Mouse (Mus musculus): ENCODE data around the gene Gas7.

The Gas7 gene

GRCm38 (mm10) chr11:67535703-67536102 is 80.5 kb downstream of the Gas7 start:
- ATAC-seq (ENCODE audit: low TSS enrichment), result no peak

DNA sequence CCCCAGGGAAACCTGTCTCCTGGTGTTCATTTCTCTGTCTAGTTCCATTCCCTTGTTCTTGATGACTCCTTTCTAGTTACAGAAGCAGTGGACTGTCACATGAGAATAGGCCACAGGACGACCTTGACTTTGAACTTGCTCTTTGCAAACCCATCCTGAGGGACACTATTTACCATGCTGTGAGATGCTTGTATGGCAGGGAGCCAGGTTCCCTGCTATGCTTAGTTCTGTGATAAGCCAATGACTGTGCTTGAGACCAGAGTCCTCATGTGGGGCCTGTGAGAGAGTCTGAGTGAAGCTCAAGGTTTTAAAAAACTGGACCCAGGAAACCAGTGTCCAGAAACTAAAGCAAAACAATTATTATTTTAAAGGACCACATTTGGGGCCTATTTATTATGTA is 81.2 kb downstream of the Gas7 start:
- no peak for ATAC-seq (ENCODE audit: low TSS enrichment)

- ATAC-seq (ENCODE audit: low TSS enrichment), result no peak
These were observed 82.1 kb downstream of the Gas7 start for GRCm38 (mm10) chr11:67537353-67537752.

DNA sequence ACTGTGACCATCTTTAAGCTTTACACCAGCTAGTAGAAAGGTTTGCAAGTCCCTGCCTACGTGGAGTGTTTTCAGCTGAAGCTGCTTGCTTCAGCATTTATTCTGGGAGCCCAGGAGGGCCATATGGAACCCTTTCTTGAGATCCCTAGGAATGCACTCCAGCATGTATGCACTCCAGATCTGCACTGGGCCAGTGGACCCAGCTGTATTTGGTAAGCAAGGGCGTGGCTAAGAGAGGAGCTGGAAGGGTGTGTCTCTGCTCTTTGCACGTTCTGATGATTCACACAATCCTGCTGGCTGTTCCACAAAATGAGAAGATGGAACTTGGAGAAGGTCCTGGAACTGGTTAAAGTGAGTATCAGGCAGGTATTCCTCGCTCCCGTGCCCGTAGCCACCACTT is 83.3 kb downstream of the Gas7 start:
- peak; percentile 84 for ATAC-seq (ENCODE audit: low TSS enrichment)

DNA sequence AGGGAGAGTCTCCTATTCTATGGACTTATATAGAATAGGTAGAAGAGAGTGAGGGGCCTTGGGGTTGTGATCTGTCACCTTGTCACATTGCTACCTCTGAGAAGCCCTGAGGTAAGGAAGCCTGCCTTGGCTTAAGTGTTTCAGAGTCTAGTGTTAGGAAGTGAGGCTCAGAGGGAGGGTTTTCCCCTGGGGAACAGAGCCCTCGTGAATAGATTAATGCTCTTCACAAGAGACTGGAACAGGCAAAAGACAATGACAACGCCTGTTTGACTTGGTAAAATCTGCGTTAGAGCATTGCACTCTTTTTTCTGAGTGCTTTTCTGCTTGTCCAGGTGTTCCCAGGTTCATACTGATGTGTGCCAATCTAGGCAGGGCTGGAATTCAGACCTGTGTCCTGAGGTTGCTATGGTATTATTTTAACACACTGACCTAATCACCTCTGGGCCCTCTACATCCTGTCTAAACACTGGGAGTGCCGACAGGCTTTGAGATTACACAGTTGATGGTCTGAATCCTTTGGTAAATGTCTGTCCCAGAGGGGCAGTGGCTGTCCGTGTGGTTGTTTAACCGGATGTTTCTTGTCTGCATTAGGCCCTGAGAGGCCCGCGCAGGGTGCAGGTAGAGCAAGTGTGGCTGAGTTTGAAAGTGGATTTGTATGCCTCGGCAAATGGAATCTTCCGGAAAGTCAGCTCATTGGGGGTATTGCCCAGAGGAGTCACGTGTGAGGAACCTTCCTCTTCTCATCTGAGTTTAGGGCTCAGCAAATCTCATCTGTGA is 89.6 kb downstream of the Gas7 start:
- no peak for ATAC-seq (ENCODE audit: low TSS enrichment)

DNA sequence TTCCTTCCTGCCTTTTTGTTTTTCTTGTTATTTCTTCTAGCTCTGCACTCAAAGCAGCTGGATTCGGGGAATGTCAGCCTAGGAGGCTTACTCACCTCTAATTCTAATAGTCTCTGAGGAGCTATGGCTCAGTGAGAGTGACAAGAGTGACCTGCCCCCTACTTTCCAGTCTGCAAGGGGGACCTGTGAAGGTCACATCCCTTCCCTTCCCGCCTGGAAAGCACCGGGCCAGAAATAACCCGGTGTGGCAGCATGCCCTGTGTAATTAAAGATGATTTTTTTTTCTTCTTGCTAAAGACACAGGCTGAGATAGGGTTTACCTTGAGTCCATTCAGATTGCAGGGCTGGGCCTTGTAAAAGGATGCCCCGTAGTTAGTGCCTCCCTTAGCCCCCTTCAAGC is 91.3 kb downstream of the Gas7 start:
- no peak for ATAC-seq (ENCODE audit: low TSS enrichment)

DNA sequence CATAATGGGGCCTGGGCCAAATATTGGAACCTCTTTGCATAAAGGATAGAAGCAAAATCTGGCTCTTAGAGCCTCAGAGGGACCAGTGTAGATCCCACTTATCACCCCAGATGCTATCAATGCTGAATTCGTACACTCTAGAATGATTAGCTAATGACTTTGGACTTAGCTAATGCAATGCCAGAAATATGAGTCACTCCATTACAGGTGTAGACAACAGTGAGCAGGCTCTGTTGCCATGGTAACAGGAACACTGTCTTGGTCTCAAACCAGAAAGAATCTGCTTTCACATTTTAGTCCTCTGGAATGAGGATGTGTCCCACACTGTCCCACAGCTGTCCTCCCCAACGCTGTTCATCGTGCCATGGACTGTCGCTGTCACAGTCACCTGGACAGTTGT is 94.1 kb downstream of the Gas7 start:
- 0 out of 2 replicates have a peak, but pooled peaks have one; percentile 23 for ATAC-seq (ENCODE audit: low TSS enrichment)

GRCm38 (mm10) chr11:67549762-67550488 is 94.7 kb downstream of the Gas7 start:
- ATAC-seq (ENCODE audit: low TSS enrichment), result no peak

- ATAC-seq (ENCODE audit: low TSS enrichment), result 0 out of 2 replicates have a peak, but pooled peaks have one; percentile 36
These were observed 97.2 kb downstream of the Gas7 start for GRCm38 (mm10) chr11:67552400-67552799.

- ATAC-seq (ENCODE audit: low TSS enrichment), result peak; percentile 48; the same call in 1 of the 2 replicates
These were observed 99.0 kb downstream of the Gas7 start for GRCm38 (mm10) chr11:67554276-67554675.

GRCm38 (mm10) chr11:67556360-67556759 is 101.1 kb downstream of the Gas7 start:
- no peak for ATAC-seq (ENCODE audit: low TSS enrichment)

DNA sequence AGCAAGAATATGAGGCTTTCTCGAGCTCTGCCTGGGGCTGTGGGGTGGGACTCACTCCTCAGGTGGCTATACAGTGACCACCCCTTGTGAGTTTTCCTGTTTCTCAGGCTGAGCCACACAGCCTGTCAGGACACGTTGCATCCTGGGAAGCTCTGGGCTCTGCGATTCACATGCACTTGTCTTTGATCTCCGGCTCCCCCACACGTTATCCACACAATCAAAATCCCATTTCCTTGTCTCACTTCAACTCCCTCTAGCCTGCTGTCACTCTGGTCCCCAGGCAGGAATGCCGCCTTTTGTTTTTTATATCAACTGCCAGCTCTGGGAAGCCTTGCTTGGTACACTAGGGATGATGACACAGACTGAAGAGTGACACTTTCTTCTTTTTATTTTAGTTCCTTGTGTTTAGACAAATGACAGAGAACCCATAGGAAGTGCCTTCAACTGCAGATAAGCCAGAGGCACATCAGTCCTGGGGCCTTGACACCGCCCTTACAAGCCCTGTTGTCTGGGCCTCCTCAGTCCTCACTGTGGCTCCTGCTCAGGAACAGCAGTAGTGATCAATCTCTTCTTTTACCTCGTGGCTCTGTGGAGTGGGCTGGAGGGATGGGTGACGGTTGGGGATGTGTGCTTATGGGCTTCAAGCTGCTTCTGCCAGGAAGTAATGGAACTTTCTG is 103.7 kb downstream of the Gas7 start:
- no peak for ATAC-seq (ENCODE audit: low TSS enrichment)

DNA sequence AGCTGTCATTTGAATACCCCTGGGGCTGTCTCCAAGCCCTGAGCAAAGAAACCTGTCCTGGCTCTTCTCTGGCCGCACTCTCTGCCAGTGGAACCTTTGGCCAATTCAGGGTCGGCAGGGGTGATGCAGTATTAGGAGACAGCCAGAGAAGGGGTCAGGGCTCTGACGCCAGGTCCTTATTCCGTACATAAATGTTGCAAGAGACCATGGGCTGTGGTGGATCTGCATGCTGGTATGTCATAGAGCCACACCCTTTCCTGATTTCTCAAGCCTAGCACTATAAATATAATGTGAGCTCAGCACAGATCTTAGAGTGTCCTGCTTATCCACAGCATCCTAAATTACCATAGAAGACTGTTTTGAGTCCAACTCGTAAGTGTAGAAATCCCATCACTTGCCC is 104.3 kb downstream of the Gas7 start:
- ATAC-seq (ENCODE audit: low TSS enrichment), result 0 out of 2 replicates have a peak, but pooled peaks have one; percentile 47

DNA sequence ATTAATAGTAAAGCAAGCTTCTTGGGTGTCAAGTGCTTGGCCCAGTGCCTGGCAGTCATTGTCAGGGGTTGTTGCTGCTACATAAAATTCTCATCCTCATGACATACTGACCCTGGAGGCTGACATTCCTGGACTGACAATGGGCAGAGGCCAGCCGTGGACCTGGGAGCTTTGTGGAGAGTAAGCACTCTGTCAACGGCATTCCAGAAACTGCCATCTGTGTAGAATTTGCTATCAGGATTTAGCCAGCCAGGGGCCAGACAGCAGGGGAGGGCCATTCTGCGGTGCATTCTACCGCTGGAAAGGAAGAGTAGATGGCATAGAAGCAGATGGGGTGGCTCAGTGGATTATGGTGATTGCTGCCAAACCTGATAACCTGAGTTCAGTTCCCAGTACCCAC is 106.4 kb downstream of the Gas7 start:
- no peak for ATAC-seq (ENCODE audit: low TSS enrichment)

DNA sequence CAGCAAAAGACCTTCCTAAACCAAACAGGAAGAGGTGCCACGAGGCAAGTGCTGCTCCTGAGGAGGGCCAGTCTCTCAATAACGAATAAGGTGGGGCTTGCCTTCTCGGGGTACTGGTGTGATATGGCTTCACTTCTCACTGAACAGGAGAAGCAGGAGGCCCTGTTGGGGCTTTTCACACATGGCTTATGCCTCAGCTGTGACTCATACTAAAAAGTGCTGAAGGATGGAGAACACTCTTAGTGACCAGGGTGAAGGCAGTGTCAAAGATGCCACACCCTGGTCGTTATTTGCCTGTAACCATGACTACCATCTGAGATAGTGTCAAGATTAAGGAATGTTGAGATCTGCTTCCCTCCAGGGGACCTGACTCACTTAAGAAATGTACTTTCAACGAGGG is 107.9 kb downstream of the Gas7 start:
- ATAC-seq (ENCODE audit: low TSS enrichment), result no peak

- ATAC-seq (ENCODE audit: low TSS enrichment), result no peak
These were observed 108.9 kb downstream of the Gas7 start for GRCm38 (mm10) chr11:67564003-67564637.

DNA sequence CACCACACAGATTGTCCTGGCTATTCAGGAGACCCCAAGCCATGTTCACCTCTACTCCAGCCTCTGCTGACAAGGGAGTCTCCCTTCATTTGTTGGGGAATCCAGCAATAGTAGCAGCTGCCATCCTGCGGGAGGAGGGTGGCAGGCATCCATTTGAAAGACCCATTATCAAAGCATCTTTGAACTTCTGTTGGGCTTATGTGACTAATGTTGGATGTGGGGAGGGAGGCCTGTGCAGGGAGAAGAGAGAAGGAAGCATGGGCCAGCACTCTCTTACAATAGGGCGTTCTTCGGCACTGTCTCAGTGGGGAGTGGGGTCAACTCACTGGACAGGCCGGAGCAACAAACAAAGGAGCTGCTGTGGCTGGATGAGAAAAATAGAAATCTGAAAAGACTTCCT is 110.3 kb downstream of the Gas7 start:
- no peak for ATAC-seq (ENCODE audit: low TSS enrichment)

- ATAC-seq (ENCODE audit: low TSS enrichment), result no peak
These were observed 111.5 kb downstream of the Gas7 start for GRCm38 (mm10) chr11:67566704-67567103.

DNA sequence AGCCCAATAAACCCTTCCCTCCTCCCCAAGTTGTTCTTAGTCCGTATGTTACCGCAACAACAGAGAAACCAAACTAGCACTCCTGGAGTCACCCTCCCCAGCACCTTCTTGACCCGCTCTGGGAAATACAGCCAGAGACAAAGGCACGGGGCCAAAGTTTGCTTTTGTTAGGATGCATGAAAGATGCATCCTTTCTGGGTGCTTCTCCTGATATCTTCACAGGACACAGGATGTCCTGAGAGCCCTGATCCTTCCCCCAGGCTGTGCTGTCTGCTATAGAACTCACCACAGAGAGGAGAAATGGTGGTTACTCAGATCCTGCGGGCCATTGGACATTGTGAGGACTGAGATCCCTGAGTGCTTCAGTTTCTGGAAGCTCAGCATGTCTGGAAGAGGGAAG is 111.9 kb downstream of the Gas7 start:
- ATAC-seq (ENCODE audit: low TSS enrichment), result no peak

DNA sequence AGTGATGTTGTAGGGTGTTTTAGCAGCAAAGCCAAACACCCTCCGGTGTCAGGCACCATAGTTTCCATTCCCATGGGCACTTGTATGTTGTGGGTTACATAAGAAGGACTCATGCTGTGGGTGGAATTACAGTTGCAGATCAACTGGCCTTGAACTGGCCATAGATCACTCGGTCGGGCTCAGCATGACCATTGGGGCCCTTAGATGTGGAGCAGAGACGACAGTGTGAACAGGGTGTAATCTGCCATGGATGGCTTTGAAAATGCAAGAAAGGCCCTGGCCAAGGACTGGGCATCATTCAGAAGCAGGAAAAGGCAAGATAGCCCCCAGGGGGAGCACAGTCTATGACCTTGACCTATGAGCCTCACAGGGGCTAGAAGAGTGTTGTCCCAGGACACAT is 112.8 kb downstream of the Gas7 start:
- no peak for ATAC-seq (ENCODE audit: low TSS enrichment)

DNA sequence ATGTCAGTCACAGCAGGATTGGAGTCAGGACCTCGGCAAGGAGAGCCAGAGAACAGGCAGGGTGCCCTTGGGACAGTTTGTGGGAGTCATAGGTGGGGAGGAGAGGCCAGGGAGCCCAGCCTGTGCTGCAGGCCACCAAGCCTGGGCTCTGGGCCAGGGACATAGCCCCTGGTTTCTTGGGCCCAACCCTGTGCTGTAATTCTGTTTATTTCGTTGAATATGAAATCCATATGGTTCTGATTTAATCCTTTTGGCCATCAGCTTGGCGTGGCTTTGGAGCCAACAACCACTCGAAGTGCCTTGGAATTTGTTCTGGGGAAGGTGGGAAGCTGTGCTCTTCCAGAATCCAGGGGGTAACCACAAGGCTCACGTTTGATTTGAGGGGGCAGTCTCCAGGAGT is 113.6 kb downstream of the Gas7 start:
- no peak for ATAC-seq (ENCODE audit: low TSS enrichment)

GRCm38 (mm10) chr11:67570947-67571346 is 115.7 kb downstream of the Gas7 start:
- ATAC-seq (ENCODE audit: low TSS enrichment), result peak; percentile 65

Measured in frontal cortex, adult (tissue).